Mouse (Mus musculus) hindbrain, embryonic 11.5 days (tissue): Measurements from ENCODE around the gene Hils1. TPM values are rescaled to one million over a fixed set of nuclear protein-coding genes. Genes with fewer than 3 reads are reported as not detected.
"Not testable (repeated sequence)": the region's sequence is repeated elsewhere in the genome, so short reads cannot be mapped to it uniquely, and the experiment has no call there.

ENCODE experiments used
- ATAC-seq: fragments of 200-750 bp; cut with Nextera tagmentation; 2 replicates; pipeline ENCODE4 v1.8.0; 2017; ENCODE audit warnings: mild to moderate bottlenecking, moderate TSS enrichment, moderate library complexity; ENCODE audit not compliant: low FRiP score
- DNase-seq: peaks from one replicate; pipeline ENCODE4 v3.0.0-alpha.2; 2015; ENCODE audit warnings: low spot score
- H3K27ac ChIP-seq: fragments of 300-500 bp; sonication (generic); 2 replicates; pipeline ENCODE4 v1.5.1; 2014; ENCODE audit warnings: mild to moderate bottlenecking, low read depth, low read length
- H3K27me3 ChIP-seq: fragments of 300-500 bp; sonication (generic); 2 replicates; pipeline ENCODE4 v1.6.1; 2014; ENCODE audit warnings: mild to moderate bottlenecking, low read length, moderate library complexity, mixed read lengths; ENCODE audit not compliant: control insufficient read depth, insufficient read depth
- H3K36me3 ChIP-seq: fragments of 300-500 bp; sonication (generic); 2 replicates; pipeline ENCODE4 v1.6.1; 2014; ENCODE audit warnings: mild to moderate bottlenecking, low read length, moderate library complexity, mixed read lengths; ENCODE audit not compliant: control insufficient read depth, insufficient read depth
- H3K4me1 ChIP-seq: fragments of 300-500 bp; sonication (generic); replicated peaks from 2 replicates; pipeline ENCODE4 v1.6.1; 2014; ENCODE audit warnings: low read length, mixed read lengths; ENCODE audit not compliant: control insufficient read depth, insufficient read depth
- H3K4me2 ChIP-seq: fragments of 300-500 bp; sonication (generic); replicated peaks from 2 replicates; pipeline ENCODE4 v1.6.1; 2014; ENCODE audit warnings: mild to moderate bottlenecking, low read depth, low read length
- H3K4me3 ChIP-seq: fragments of 300-500 bp; sonication (generic); 2 replicates; pipeline ENCODE4 v1.5.1; 2014; ENCODE audit warnings: low read depth, low read length
- H3K9ac ChIP-seq: fragments of 300-500 bp; sonication (generic); 2 replicates; pipeline ENCODE4 v1.6.1; 2014; ENCODE audit warnings: low read depth, low read length
- H3K9me3 ChIP-seq: fragments of 300-500 bp; sonication (generic); 2 replicates; pipeline ENCODE4 v1.6.1; 2016; ENCODE audit warnings: low read length; ENCODE audit not compliant: control insufficient read depth
- WGBS: fragments of 180-500 bp; shearing (Covaris S2); extraction: QIAGEN DNeasy Blood & Tissue Kit; methylation state at CpG from one replicate; pipeline ENCODE4 v1.1.7; 2014; 5-methylcytosine and 5-hydroxymethylcytosine counted together
- polyA plus RNA-seq: library from polyadenylated mRNA; unstranded; fragments of >200 nt; fragmentation: Nextera tagmentation; extraction: Ambion mirVana; gene quantifications from 2 replicates; pipeline ENCODE4 v1.2.1, GENCODE M21; 2014

The Hils1 gene
- polyA plus RNA-seq, 1 experiment from 2014 or later, result not detected

- H3K27ac ChIP-seq, result no peak overlapping the region
- ATAC-seq (no peak), DNase-seq (no peak)
- no peak overlapping the region for H3K9ac ChIP-seq
- no peaks in the 10 kb centered on the region for H3K9me3 ChIP-seq
- no peaks in the 10 kb centered on the region; the same call in 1 of the 2 replicates for H3K4me1 ChIP-seq
- H3K36me3 ChIP-seq, result no peaks in the 10 kb centered on the region
- WGBS, result 29% methylated on average over 8 of the region's 8 CpGs
- no peaks in the 10 kb centered on the region for H3K27me3 ChIP-seq
- no peak overlapping the region for H3K4me2 ChIP-seq
- H3K4me3 ChIP-seq, result no peak overlapping the region
These were observed 9.1 kb upstream of the Hils1 start for GRCm38 (mm10) chr11:94958065-94958858.

DNA sequence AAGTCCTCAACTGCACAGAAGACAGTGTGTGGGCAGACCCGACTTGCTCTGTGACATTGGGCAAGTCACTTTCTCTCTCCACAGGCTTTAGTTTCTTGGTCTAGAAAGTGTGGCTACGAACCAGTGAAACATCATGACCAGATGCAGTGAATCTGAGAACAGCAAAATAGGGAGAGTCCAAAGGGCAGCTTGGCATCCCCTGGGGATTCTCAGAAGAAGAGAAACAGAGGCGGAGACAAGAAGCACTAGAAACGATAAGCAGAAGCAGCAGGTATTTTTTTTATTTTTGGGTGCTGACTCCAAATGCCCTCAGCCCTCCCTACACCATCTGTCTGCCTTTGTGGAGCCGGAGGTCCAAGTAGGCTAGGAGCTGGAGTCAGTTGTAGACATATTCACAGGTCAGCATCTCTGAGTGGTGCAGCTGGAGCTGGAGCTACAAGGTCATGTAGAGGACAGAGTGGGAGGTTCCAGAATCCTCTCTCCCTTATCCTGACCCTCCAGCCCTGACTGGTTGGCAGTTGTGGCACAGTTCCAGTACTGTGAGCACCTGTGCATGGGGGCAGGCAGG is 4.8 kb upstream of the Hils1 start:
- no peak overlapping the region for H3K9ac ChIP-seq
- 66% methylated on average over 5 of the region's 5 CpGs for WGBS
- no peak overlapping the region for H3K4me3 ChIP-seq
- H3K27ac ChIP-seq, result no peak overlapping the region
- no peaks in the 10 kb centered on the region for H3K27me3 ChIP-seq
- H3K9me3 ChIP-seq, result no peaks in the 10 kb centered on the region
- DNase-seq (no peak), ATAC-seq (no peak)
- no peaks in the 10 kb centered on the region for H3K4me1 ChIP-seq
- H3K4me2 ChIP-seq, result no peak overlapping the region
- H3K36me3 ChIP-seq, result no peaks in the 10 kb centered on the region

- no peak overlapping the region for H3K4me3 ChIP-seq
- no peak for DNase-seq
- no peaks in the 10 kb centered on the region for H3K36me3 ChIP-seq
- 80% methylated on average over 7 of the region's 7 CpGs for WGBS
- no peak for ATAC-seq
- no peak overlapping the region for H3K27ac ChIP-seq
- no peaks in the 10 kb centered on the region for H3K4me1 ChIP-seq
- H3K27me3 ChIP-seq, result no peaks in the 10 kb centered on the region
- H3K9ac ChIP-seq, result no peak overlapping the region
- no peaks in the 10 kb centered on the region for H3K9me3 ChIP-seq
- no peak overlapping the region for H3K4me2 ChIP-seq
These were observed 794 bp downstream of the Hils1 start for GRCm38 (mm10) chr11:94968187-94968586.

DNA sequence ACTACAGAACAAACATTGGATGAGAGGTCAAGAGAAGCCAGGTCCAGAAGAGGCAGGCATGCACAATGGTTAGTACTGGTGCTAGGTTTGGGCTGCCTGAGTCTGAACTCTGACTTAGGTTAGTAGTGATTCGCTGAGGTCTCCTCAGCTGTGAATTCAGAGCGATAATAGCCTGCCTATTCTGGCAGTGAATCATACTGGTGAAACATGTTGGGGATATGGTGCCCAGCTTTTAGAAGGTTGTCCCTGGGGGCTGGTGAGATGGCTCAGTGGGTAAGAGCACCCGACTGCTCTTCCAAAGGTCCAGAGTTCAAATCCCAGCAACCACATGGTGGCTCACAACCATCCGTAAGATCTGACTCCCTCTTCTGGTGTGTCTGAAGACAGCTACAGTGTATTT is 2.3 kb downstream of the Hils1 start:
- not testable (repeated sequence) for H3K27me3 ChIP-seq, H3K36me3 ChIP-seq, H3K9ac ChIP-seq, H3K4me2 ChIP-seq, H3K4me3 ChIP-seq, H3K27ac ChIP-seq, ATAC-seq, DNase-seq, H3K9me3 ChIP-seq, H3K4me1 ChIP-seq
- 90% methylated on average over 4 of the region's 4 CpGs for WGBS

GRCm38 (mm10) chr11:94970210-94970943 is 3.0 kb downstream of the Hils1 start:
- DNase-seq (peak; percentile 81), ATAC-seq (no peak)
- WGBS, result 60% methylated on average over 15 of the region's 15 CpGs

GRCm38 (mm10) chr11:94971895-94972615 is 4.7 kb downstream of the Hils1 start:
- Histone ChIP-seq H3K4me3 (no peak overlapping the region), H3K4me2 (no peak overlapping the region), H3K4me1 (no peaks in the 10 kb centered on the region), H3K9ac (no peak overlapping the region), H3K27me3 (no peaks in the 10 kb centered on the region), H3K9me3 (no peaks in the 10 kb centered on the region), H3K36me3 (no peaks in the 10 kb centered on the region), H3K27ac (no peak overlapping the region)
- WGBS, result 66% methylated on average over 16 of the region's 16 CpGs
- no peak for ATAC-seq
- no peak for DNase-seq

More at GRCm38 (mm10) chr11:94970210-94970943, 3.0 kb downstream of the Hils1 start:
- Histone ChIP-seq H3K36me3 (no peaks in the 10 kb centered on the region), H3K4me1 (no peaks in the 10 kb centered on the region), H3K9me3 (no peaks in the 10 kb centered on the region), H3K9ac (no peak overlapping the region), H3K4me3 (no peak overlapping the region), H3K27me3 (no peaks in the 10 kb centered on the region), H3K27ac (no peak overlapping the region), H3K4me2 (no peak overlapping the region)

DNA sequence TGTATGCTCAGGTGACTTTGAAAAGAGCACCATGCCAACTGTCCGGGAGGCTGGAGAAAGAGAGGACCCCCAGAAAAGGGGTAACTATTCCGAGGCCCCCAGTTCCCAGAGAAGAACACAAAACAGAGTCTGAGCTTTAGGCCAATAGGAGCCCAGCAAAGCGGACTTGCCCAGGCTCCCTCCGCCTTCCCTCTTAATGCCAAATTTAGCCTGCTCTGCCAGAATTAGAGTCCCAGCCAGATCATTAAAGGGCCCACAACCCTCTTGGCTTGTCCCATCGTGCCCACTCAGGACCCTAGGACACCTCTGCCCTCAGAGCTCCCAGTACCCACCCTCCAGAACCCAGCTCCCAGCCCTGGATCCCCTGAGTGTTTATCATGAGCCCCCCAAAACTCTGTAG is 5.5 kb downstream of the Hils1 start:
- Histone ChIP-seq H3K9ac (no peak overlapping the region), H3K27ac (no peak overlapping the region), H3K4me2 (no peak overlapping the region), H3K4me1 (no peaks in the 10 kb centered on the region), H3K36me3 (no peaks in the 10 kb centered on the region), H3K4me3 (no peak overlapping the region), H3K9me3 (no peaks in the 10 kb centered on the region), H3K27me3 (no peaks in the 10 kb centered on the region)
- DNase-seq (no peak), ATAC-seq (no peak)
- WGBS, result 61% methylated on average over 5 of the region's 5 CpGs

GRCm38 (mm10) chr11:94973313-94973712 is 5.9 kb downstream of the Hils1 start:
- Histone ChIP-seq H3K9ac (no peak overlapping the region), H3K9me3 (no peaks in the 10 kb centered on the region), H3K4me3 (no peak overlapping the region), H3K27me3 (no peaks in the 10 kb centered on the region), H3K36me3 (no peaks in the 10 kb centered on the region), H3K4me1 (no peaks in the 10 kb centered on the region), H3K27ac (no peak overlapping the region), H3K4me2 (no peak overlapping the region)
- peak; percentile 53 for DNase-seq
- peak; percentile 58; the same call in 1 of the 2 replicates for ATAC-seq
- WGBS, result 47% methylated on average over 4 of the region's 4 CpGs
